Mouse (Mus musculus): ENCODE measurements around the gene Foxo1.

Gene Foxo1

DNA sequence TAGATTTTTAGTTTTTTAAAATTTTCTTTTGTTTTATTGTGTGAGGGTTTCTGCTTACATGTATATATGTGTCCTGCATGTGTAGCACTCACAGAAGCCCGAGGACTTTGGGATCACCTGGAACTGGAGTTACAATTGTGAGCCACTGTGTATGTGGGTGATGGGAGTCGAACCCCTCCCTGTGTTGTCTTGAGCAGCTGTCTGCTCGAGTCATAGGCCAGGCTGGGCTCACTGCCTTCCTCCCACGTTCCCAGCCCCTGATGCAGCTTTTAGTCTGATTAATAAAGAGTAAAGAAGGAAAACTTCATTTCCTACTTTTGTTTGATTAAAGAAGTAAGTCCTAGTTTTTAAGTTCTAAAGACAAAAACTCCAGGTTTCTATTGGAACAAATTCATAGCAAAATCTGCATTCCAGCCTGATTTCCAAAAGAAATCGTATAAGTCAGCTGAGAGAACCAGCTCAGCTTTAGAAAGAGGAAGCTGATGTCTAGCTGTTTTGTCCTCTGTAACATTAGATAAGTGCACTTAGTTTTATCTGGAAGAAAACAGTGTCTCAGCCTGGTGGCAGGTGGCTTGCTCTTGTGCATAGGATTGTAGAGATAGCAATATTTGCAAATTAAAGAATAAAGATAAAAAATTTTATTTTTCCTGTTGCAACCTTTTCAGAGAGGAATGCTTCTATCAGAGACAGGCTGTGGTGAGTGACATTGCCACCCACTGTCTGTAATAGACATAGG, 40.6 kb downstream of the Foxo1 start:
- DNase-seq (ENCODE audit: extremely low read depth, low read depth) = peak; percentile 84

- DNase-seq (ENCODE audit: extremely low read depth, low read depth) = no peak
These were observed 52.6 kb downstream of the Foxo1 start for GRCm38 (mm10) chr3:52320516-52321270.

DNA sequence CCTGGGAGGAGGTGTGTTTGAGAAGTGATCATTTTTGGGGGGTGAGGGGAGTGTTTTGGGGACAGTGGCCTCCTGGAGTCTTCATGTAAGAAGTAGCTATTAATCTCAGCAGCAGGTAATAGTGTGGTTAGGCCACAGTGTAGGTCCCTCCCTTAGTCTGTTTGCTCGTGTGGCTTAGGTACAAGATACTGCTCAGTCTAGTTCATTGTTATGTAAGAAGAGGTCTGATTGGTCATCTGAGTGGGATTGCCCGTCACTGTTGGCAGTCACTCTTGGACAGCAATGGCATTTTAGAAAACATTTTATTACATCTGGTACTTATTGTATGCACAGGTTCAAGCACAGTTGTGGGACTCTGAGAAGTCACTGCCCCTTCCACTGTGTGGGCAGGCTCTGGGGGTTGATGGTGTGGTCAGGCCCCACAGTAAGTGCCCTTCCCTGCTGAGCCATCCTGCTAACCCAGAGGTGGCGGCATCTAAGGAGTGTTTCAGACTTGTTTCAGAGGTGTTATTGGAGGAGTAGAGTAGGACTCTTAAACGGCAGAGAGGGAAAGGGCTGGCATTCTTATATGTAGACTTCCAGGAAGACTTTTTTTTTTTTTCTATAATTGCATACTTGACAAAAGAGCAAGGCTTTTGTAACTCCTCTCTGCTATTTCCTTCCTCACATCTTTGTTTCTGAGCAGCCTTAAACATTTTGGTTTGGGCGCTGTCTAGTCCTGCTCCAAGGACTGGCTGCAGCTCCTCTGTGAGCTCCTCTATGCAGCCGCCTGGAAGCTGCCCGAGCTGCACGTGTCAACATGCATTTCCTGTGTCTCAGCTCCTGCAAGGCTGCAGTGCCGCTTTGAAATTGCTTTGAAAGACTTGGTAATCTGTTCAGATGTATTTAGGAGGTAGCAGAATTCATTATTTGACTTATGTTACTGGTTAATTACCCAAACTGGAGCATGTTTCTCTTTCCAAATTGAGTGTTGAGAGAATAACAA, 54.6 kb downstream of the Foxo1 start:
- no peak for DNase-seq (ENCODE audit: extremely low read depth, low read depth)

- no peak for DNase-seq (ENCODE audit: extremely low read depth, low read depth)
These were observed 56.9 kb downstream of the Foxo1 start for GRCm38 (mm10) chr3:52325006-52325405.

DNA sequence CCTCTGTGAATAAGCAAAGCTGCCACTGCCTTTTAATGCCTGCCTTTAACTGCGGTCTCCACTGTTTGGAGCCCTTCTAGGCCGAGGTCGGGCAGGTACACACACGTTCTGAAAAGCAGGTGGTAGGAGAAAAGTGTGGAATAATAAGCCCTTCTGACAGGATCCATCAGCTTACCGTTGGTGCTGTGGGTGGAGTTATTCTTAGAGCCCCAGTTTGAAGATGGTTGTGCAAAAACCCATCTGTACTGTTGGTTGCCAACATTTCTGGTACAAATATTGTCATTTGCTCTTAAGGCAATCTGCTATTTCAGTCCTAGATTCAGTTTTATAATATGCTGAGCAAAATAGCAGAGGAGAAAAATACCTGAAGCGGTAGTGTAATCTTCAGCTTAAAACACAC, 58.6 kb downstream of the Foxo1 start:
- no peak for DNase-seq (ENCODE audit: extremely low read depth, low read depth)

DNA sequence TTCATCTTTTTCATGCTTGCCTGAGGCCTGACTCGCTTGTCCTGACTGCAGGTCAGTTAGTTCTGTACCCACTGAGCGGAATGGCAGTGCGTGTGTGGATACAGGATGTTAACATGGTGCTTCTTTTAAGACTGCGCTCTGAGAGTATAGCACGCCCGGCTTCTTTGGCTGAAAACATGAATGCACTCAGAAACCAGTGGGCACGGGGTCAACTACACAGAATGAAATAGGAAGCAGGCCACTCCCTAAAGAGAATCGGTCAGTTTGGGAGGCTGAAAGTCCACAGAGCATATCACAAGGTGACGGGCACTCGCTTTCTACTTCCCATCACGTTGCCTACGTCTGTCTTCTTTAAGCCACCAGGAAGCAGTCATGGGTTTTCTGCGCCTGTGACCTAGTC, 59.0 kb downstream of the Foxo1 start:
- no peak for DNase-seq (ENCODE audit: extremely low read depth, low read depth)

DNA sequence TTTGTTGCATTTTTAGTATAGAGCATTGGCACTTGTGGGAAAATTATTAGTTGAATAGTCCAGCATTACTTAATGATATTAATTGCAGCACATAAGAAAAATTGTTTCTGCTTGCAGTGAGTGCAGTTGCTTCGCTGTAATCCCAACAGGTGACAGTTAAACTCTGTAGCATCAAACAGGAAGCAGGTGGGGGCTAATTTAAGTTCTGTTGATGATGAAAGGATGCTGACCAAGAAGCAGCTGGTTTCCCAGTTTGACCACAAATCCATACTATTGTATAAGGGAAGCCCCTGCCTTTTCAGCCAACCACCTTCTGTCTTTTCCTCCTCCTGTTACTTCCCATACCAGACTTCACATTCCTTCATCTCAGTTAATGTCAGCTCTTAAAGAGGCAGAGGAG, 63.6 kb downstream of the Foxo1 start:
- no peak for DNase-seq (ENCODE audit: extremely low read depth, low read depth)

DNA sequence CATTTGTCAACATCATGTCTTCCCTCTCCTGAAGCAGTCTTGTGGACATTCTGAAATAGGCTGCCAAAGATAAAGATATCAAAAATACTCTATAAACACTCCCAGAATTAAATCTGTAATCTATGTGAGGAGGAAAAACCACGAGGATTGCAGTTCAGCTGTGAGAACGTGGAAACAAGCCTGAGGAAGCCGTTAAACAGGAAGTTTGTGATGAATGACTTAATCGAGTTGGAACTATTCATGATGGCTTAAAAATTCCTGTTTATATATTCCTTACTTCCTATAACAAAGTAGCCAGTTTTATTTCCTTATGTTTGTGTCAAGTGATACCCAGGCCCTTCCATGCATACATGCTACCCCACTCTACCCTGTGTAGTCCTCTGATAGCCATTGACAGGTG, 70.6 kb downstream of the Foxo1 start:
- no peak for DNase-seq (ENCODE audit: extremely low read depth, low read depth)

GRCm38 (mm10) chr3:52340336-52341034, 72.3 kb downstream of the Foxo1 start:
- DNase-seq (ENCODE audit: extremely low read depth, low read depth) = no peak

DNA sequence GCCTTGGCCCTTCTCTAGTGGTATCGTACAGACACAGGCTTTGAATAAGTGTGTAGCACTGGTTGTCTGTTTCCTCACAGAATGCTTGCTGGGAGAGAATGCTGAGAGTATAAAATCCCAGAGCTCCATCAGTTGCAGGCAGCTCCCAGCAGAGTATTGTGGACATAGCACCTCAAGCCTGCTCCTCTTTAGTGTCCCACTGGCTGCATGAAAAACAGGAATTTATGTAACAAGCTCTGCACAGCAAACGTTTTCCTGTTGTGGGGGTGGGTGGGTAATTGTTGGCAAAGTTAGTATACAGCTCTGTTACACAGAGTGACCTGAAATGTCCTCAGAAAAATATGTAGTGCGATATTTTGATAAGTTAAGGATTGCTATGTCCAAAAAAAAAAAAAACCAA, 74.1 kb downstream of the Foxo1 start:
- no peak for DNase-seq (ENCODE audit: extremely low read depth, low read depth)

DNA sequence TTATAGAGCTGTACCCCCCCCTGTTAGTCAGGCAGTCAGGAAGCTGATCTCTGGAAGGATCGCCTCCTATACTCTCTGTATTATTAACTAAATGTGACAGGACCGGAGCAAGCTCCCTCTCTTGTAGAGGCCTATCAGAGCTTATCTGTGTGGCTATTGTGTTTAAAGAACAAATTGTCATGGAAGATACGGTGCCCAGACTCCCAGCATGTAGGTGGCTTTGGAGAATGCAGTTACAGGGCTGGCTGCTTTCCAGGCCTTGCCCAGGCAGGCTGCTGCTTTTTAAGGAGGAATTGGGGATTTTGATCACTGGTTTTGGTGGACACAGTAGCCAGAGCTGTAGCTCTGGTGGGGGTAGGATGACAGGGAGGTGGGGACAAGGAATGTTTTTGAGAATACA, 74.7 kb downstream of the Foxo1 start:
- DNase-seq (ENCODE audit: extremely low read depth, low read depth) = no peak

DNA sequence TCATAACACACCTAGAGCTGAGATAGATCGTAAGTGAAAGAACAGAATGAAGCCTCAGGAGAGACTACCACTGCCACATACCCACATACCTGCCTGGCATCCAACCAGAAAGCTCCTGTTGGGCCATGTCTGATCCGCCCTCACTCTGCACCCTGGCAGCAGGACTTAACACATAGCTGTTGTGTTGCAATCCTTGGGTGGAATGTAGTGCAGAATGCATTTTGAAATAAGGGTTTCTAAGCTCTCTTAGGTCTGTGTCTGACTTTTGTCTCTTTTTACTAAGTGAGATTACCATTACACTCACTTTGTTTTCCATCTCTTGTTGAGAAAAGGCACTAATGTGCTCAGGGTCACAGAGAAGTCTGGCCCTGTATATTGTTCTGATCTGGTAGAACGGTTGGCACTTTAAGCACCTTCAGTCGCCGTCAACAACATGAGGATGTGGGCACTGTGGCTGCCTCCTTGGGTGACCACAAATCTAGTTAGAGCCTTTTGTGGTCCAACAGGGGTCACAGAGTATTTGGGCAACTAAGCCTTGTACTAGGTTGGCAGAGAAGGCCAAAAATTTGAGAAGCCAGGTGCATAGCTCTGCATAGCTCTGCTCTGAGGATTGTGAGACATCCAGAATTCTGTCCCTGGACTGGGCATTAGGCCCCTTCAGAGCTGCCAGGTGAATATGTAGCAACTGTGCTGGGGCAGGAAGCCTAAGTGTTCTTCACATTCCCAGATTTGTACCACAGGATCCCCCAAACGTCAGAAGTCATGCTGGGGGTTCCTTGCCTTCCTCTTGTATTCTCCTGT, 75.3 kb downstream of the Foxo1 start:
- no peak for DNase-seq (ENCODE audit: extremely low read depth, low read depth)

DNA sequence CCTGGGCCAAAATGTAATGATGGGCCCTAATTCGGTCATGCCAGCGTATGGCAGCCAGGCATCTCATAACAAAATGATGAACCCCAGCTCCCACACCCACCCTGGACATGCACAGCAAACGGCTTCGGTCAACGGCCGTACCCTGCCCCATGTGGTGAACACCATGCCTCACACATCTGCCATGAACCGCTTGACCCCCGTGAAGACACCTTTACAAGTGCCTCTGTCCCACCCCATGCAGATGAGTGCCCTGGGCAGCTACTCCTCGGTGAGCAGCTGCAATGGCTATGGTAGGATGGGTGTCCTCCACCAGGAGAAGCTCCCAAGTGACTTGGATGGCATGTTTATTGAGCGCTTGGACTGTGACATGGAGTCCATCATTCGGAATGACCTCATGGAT, 77.7 kb downstream of the Foxo1 start:
- DNase-seq (ENCODE audit: extremely low read depth, low read depth) = no peak

- no peak for DNase-seq (ENCODE audit: extremely low read depth, low read depth)
These were observed 79.0 kb downstream of the Foxo1 start for GRCm38 (mm10) chr3:52346986-52347710.

DNA sequence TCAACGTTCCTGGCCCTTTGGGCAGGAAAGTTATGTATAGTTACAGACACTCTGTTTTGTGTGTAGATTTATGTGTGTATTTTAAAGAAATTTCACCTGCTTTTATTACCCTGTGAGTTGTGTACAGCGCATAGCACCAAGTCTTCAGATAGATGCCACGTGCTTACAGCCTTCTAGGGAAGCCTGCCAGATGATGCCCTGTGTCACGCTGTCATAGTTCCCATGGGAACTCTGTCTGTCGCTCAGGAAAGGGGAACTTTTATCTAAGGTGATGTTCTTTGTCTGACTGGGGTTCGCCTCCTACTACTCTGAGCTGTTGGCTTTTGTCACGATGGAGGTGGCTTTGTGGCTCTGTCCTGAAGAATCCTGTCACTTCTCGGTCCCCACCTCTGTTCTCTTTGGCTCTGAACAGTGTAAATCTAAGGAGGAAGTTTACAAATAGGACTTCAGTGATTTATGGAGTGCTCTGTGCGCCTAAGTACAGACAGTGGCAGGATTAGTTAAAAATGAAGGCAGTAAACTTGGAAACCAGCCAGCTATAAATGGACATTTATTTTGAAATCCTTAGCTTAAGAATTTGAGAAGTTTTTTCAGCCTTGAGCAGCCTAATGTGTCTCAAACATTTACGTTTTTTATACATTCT, 80.0 kb downstream of the Foxo1 start:
- DNase-seq (ENCODE audit: extremely low read depth, low read depth) = no peak

GRCm38 (mm10) chr3:52350636-52351035, 82.5 kb downstream of the Foxo1 start:
- no peak for DNase-seq (ENCODE audit: extremely low read depth, low read depth)

- no peak for DNase-seq (ENCODE audit: extremely low read depth, low read depth)
These were observed 83.8 kb downstream of the Foxo1 start for GRCm38 (mm10) chr3:52351901-52352300.

DNA sequence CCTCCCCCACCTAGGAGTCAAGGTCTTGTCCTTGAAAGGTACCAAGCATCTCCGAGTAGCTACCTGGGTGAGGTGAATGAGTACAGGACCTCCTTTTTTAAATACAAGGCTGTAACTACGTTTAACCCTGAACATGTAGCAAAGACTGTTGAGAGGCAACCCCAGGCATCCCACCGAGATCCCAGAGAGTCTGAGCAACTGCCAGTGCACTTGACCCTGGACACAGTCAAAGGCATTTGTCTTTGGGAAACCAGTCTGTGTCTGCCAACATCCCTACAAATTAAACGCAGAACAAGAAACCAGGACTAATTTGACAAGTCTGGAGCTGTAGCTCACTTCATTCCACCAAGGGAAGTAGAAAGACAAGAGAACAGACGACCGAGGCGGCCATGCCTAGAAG, 86.1 kb downstream of the Foxo1 start:
- no peak for DNase-seq (ENCODE audit: extremely low read depth, low read depth)

DNA sequence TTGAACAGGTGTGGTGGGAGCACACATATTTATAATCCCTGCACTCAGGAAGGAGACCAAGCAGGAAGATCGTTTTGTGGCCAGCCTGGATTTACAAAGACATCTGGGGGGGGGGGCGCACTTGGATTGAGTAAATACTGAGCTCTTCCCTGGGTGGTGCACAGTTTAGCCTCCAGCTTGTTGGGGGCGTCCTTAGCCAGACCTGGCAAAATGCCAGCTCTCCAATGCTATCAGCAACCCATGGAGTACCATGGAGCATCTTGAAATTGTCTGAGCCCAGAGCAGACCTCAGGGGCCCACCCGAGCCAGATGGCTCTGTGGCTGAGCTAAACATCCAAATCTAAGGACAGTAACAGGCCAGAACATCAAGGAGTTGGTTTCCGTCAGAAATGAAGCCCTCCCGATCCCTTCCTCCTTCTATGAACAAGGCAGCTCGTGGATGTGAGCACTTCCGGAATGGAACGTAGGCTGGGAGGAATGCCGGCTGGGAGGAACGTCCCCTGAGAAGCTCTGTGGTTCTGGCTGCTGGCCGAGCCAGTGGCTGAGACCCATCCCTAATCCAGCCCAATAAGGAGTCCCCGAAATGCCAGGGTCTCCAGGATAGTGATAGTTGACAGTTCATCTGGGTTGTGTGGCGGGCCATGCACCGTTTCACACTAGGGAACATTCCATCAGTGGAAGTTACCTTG, 89.3 kb downstream of the Foxo1 start:
- no peak for DNase-seq (ENCODE audit: extremely low read depth, low read depth)

Data from MEL-GATA-1-ER (cell line).